Mouse (Mus musculus) regulatory T cell (primary cell): ENCODE results near the gene Vmn2r120.
"Not testable (repeated sequence)": the region's sequence is repeated elsewhere in the genome, so short reads cannot be mapped to it uniquely, and the experiment has no call there.

Experiments
- in situ Hi-C: fragments of 300-600 bp; cut with MboI, MseI; formaldehyde crosslinking; loops from one replicate; pipeline ENCODE4 v1.15.1; 2025; ENCODE audit warnings: high pct_unique_total_duplicates

The Vmn2r120 gene

GRCm38 (mm10) chr17:57545405-57545804 lies at the start of gene Vmn2r120:
Gene Vmn2r120 (minus strand): TSS chr17:57545505.
- in situ Hi-C loops = no loop called here

- in situ Hi-C loops = not testable (repeated sequence)
Measured at GRCm38 (mm10) chr17:57587273-57587672, 42.0 kb upstream of the Vmn2r120 start.

GRCm38 (mm10) chr17:57574075-57574705 lies 28.9 kb upstream of the Vmn2r120 start:
- in situ Hi-C loops = no loop called here
